Mouse (Mus musculus) hindbrain, embryonic 10.5 days (tissue): ENCODE data around the gene Nr2f1. TPM values are rescaled to one million over a fixed set of nuclear protein-coding genes. Genes with fewer than 3 reads are reported as not detected.
"Not testable (repeated sequence)": the region's sequence is repeated elsewhere in the genome, so short reads cannot be mapped to it uniquely, and the experiment has no call there.

Source experiments
- DNase-seq: peaks from one replicate; pipeline ENCODE4 v3.0.0-alpha.2; 2017; ENCODE audit warnings: low spot score
- H3K27ac ChIP-seq: fragments of 300-500 bp; sonication (generic); 2 replicates; pipeline ENCODE4 v1.5.1; 2016; ENCODE audit warnings: mild to moderate bottlenecking, moderate library complexity
- H3K27me3 ChIP-seq: fragments of 300-500 bp; sonication (generic); 2 replicates; pipeline ENCODE4 v1.6.1; 2016; ENCODE audit warnings: mild to moderate bottlenecking; ENCODE audit not compliant: poor library complexity, insufficient read depth, severe bottlenecking
- H3K36me3 ChIP-seq: fragments of 300-500 bp; sonication (generic); 2 replicates; pipeline ENCODE4 v1.6.1; 2016; ENCODE audit warnings: mild to moderate bottlenecking, moderate library complexity
- H3K4me1 ChIP-seq: fragments of 300-500 bp; sonication (generic); replicated peaks from 2 replicates; pipeline ENCODE4 v1.6.1; 2016; ENCODE audit warnings: mild to moderate bottlenecking
- H3K4me3 ChIP-seq: fragments of 300-500 bp; sonication (generic); 2 replicates; pipeline ENCODE4 v1.5.1; 2016; ENCODE audit warnings: mild to moderate bottlenecking, moderate library complexity
- H3K9me3 ChIP-seq: fragments of 300-500 bp; sonication (generic); 2 replicates; pipeline ENCODE4 v1.6.1; 2016; ENCODE audit warnings: mild to moderate bottlenecking, moderate library complexity
- WGBS: fragments of 180-500 bp; shearing (Covaris S2); methylation state at CpG from one replicate; pipeline ENCODE4 v1.1.7; 2016; 5-methylcytosine and 5-hydroxymethylcytosine counted together
- polyA plus RNA-seq: library from polyadenylated mRNA; unstranded; fragments of >200 nt; fragmentation: Nextera tagmentation; extraction: Ambion mirVana; gene quantifications from 2 replicates; pipeline ENCODE4 v1.2.1, GENCODE M21; 2016

Gene Nr2f1
- 69.0 and 74.0 TPM in 2 replicates for polyA plus RNA-seq

- Histone ChIP-seq H3K36me3 (peaks cover 20% of the 10 kb centered on the region), H3K27me3 (peaks cover 11% of the 10 kb centered on the region), H3K9me3 (no peaks in the 10 kb centered on the region), H3K27ac (peak within 1 kb of the TSS; percentile 100), H3K4me1 (peaks cover 22% of the 10 kb centered on the region), H3K4me3 (peak within 1 kb of the TSS; percentile 97)
- no peak for DNase-seq
- 0% methylated on average over 14 of the region's 14 CpGs for WGBS
Observed at GRCm38 (mm10) chr13:78199642-78200160, at the start of gene Nr2f1. TSS of gene Nr2f1 (minus strand) at chr13:78199757.

GRCm38 (mm10) chr13:78221680-78222079 is 22.1 kb upstream of the Nr2f1 start:
- Histone ChIP-seq H3K9me3 (peaks cover 11% of the 10 kb centered on the region; the same call in 1 of the 2 replicates), H3K4me3 (no peak overlapping the region), H3K27ac (peak overlapping the region; percentile 35; the same call in 1 of the 2 replicates), H3K36me3 (peaks cover 34% of the 10 kb centered on the region), H3K27me3 (no peaks in the 10 kb centered on the region), H3K4me1 (no peaks in the 10 kb centered on the region)
- 90% methylated on average over 3 of the region's 3 CpGs for WGBS
- DNase-seq: no peak

- not testable (repeated sequence) for H3K27ac ChIP-seq, H3K4me3 ChIP-seq, DNase-seq, H3K27me3 ChIP-seq, H3K4me1 ChIP-seq
- H3K36me3 ChIP-seq: peaks cover 34% of the 10 kb centered on the region
- peaks cover 11% of the 10 kb centered on the region; the same call in 1 of the 2 replicates for H3K9me3 ChIP-seq
- 95% methylated on average over 6 of the region's 6 CpGs for WGBS
Observed at GRCm38 (mm10) chr13:78220238-78220637, 20.7 kb upstream of the Nr2f1 start.

- DNase-seq: no peak
- 59% methylated on average over 2 of the region's 2 CpGs for WGBS
Observed at GRCm38 (mm10) chr13:78215223-78215622, 15.7 kb upstream of the Nr2f1 start.

GRCm38 (mm10) chr13:78213155-78213554 is 13.6 kb upstream of the Nr2f1 start:
- H3K27me3 ChIP-seq: peaks cover 26% of the 10 kb centered on the region
- H3K4me3 ChIP-seq: no peak overlapping the region
- 41% methylated on average over 2 of the region's 2 CpGs for WGBS
- H3K27ac ChIP-seq: no peak overlapping the region
- no peak for DNase-seq
- H3K4me1 ChIP-seq: peaks cover 47% of the 10 kb centered on the region
- H3K9me3 ChIP-seq: no peaks in the 10 kb centered on the region
- peaks cover 3% of the 10 kb centered on the region; the same call in 1 of the 2 replicates for H3K36me3 ChIP-seq

More at GRCm38 (mm10) chr13:78215223-78215622, 15.7 kb upstream of the Nr2f1 start:
- no peaks in the 10 kb centered on the region for H3K9me3 ChIP-seq
- peaks cover 26% of the 10 kb centered on the region for H3K4me1 ChIP-seq
- H3K4me3 ChIP-seq: no peak overlapping the region
- H3K27ac ChIP-seq: no peak overlapping the region
- peaks cover 26% of the 10 kb centered on the region for H3K27me3 ChIP-seq
- peaks cover 21% of the 10 kb centered on the region for H3K36me3 ChIP-seq

- H3K27me3 ChIP-seq: peaks cover 26% of the 10 kb centered on the region
- H3K27ac ChIP-seq: peak overlapping the region; percentile 91
- H3K4me3 ChIP-seq: peak overlapping the region; percentile 7; the same call in 1 of the 2 replicates
- H3K4me1 ChIP-seq: peaks cover 57% of the 10 kb centered on the region
- no peaks in the 10 kb centered on the region for H3K36me3 ChIP-seq
- WGBS: 42% methylated on average over 15 of the region's 15 CpGs
- no peaks in the 10 kb centered on the region for H3K9me3 ChIP-seq
- no peak for DNase-seq
Observed at GRCm38 (mm10) chr13:78212111-78212510, 12.6 kb upstream of the Nr2f1 start.

- DNase-seq: peak; percentile 29
- Histone ChIP-seq H3K36me3 (no peaks in the 10 kb centered on the region), H3K4me1 (peaks cover 64% of the 10 kb centered on the region), H3K9me3 (no peaks in the 10 kb centered on the region), H3K4me3 (peak overlapping the region; percentile 7; the same call in 1 of the 2 replicates), H3K27ac (peak overlapping the region; percentile 91), H3K27me3 (peaks cover 26% of the 10 kb centered on the region)
- WGBS: 20% methylated on average over 14 of the region's 14 CpGs
Observed at GRCm38 (mm10) chr13:78211231-78212010, 11.9 kb upstream of the Nr2f1 start.

GRCm38 (mm10) chr13:78210748-78211089 is 11.2 kb upstream of the Nr2f1 start:
- DNase-seq: no peak
- H3K4me1 ChIP-seq: peaks cover 71% of the 10 kb centered on the region
- peak overlapping the region; percentile 57 for H3K4me3 ChIP-seq
- H3K36me3 ChIP-seq: no peaks in the 10 kb centered on the region
- peaks cover 28% of the 10 kb centered on the region for H3K27me3 ChIP-seq
- WGBS: 7% methylated on average over 13 of the region's 13 CpGs
- peak overlapping the region; percentile 91 for H3K27ac ChIP-seq
- H3K9me3 ChIP-seq: no peaks in the 10 kb centered on the region

- H3K36me3 ChIP-seq: no peaks in the 10 kb centered on the region
- peaks cover 33% of the 10 kb centered on the region for H3K27me3 ChIP-seq
- DNase-seq: peak; percentile 77
- H3K4me3 ChIP-seq: peak overlapping the region; percentile 57
- H3K27ac ChIP-seq: peak overlapping the region; percentile 91
- under 1% methylated on average over 38 of the region's 38 CpGs for WGBS
- H3K9me3 ChIP-seq: no peaks in the 10 kb centered on the region
- H3K4me1 ChIP-seq: peaks cover 77% of the 10 kb centered on the region
Observed at GRCm38 (mm10) chr13:78210029-78210747, 10.6 kb upstream of the Nr2f1 start.

GRCm38 (mm10) chr13:78209611-78210028 is 10.1 kb upstream of the Nr2f1 start:
- Histone ChIP-seq H3K9me3 (no peaks in the 10 kb centered on the region), H3K27ac (peak overlapping the region; percentile 91), H3K4me1 (peaks cover 82% of the 10 kb centered on the region), H3K27me3 (peaks cover 33% of the 10 kb centered on the region), H3K4me3 (peak overlapping the region; percentile 57), H3K36me3 (no peaks in the 10 kb centered on the region)
- DNase-seq: no peak
- under 1% methylated on average over 12 of the region's 12 CpGs for WGBS

GRCm38 (mm10) chr13:78208689-78209410 is 9.3 kb upstream of the Nr2f1 start:
- Histone ChIP-seq H3K27ac (peak overlapping the region; percentile 91), H3K36me3 (no peaks in the 10 kb centered on the region), H3K9me3 (no peaks in the 10 kb centered on the region), H3K4me3 (peak overlapping the region; percentile 57), H3K27me3 (peaks cover 33% of the 10 kb centered on the region), H3K4me1 (peaks cover 90% of the 10 kb centered on the region)
- WGBS: 9% methylated on average over 14 of the region's 14 CpGs
- DNase-seq: no peak
